Mouse (Mus musculus) kidney, adult 2 months (tissue): Measurements from ENCODE around the gene Hmg20a.

Source experiments
- CTCF ChIP-seq: fragments of 200-500 bp; conservative IDR thresholded peaks from 2 replicates; pipeline ENCODE4 v1.5.1; 2011; ENCODE audit warnings: low read depth, mild to moderate bottlenecking, control low read depth, low read length, moderate library complexity, mixed read lengths; ENCODE audit not compliant: insufficient read depth, insufficient read length
- POLR2A ChIP-seq: fragments of 200-500 bp; IDR thresholded peaks from one replicate; pipeline ENCODE4 v1.6.1; 2011; ENCODE audit warnings: low read depth, low read length, control low read depth

GRCm38 (mm10) chr9:56412716-56413115 lies 5.7 kb upstream of the Hmg20a start:
- TF ChIP-seq CTCF (no peak), POLR2A (no peak)
